Mouse (Mus musculus) ZHBTc4 (cell line): ENCODE measurements around the gene Ccdc113.

Experiments used
- DNase-seq: peaks from one replicate; pipeline ENCODE4 v3.0.0-alpha.2; 2011; ENCODE audit warnings: low read depth, low spot score

Gene Ccdc113

GRCm38 (mm10) chr8:95533584-95534387 lies at the start of gene Ccdc113:
Ccdc113 (plus strand) TSS chr8:95534085.
- DNase-seq = peak; percentile 91

GRCm38 (mm10) chr8:95487800-95488697 lies 45.8 kb upstream of the Ccdc113 start:
- DNase-seq = no peak

- DNase-seq = peak; percentile 89
Observed at GRCm38 (mm10) chr8:95488698-95489332, 45.1 kb upstream of the Ccdc113 start.

- no peak for DNase-seq
Observed at GRCm38 (mm10) chr8:95490006-95490405, 43.9 kb upstream of the Ccdc113 start, which contains the start of gene Csnk2a2. Csnk2a2 (minus strand) TSS chr8:95490039.

- DNase-seq = no peak
Observed at GRCm38 (mm10) chr8:95492057-95492456, 41.8 kb upstream of the Ccdc113 start.

GRCm38 (mm10) chr8:95495444-95495843 lies 38.4 kb upstream of the Ccdc113 start:
- DNase-seq = peak; percentile 26

GRCm38 (mm10) chr8:95496420-95496819 lies 37.5 kb upstream of the Ccdc113 start:
- DNase-seq = no peak

- DNase-seq = no peak
Observed at GRCm38 (mm10) chr8:95497821-95498220, 36.1 kb upstream of the Ccdc113 start.

GRCm38 (mm10) chr8:95499266-95500064 lies 34.4 kb upstream of the Ccdc113 start:
- DNase-seq = no peak

- no peak for DNase-seq
Observed at GRCm38 (mm10) chr8:95500436-95500835, 33.4 kb upstream of the Ccdc113 start.

GRCm38 (mm10) chr8:95502431-95502830 lies 31.5 kb upstream of the Ccdc113 start:
- DNase-seq = no peak

- DNase-seq = peak; percentile 84
Observed at GRCm38 (mm10) chr8:95504835-95505234, 29.1 kb upstream of the Ccdc113 start.

GRCm38 (mm10) chr8:95505606-95506005 lies 28.3 kb upstream of the Ccdc113 start:
- no peak for DNase-seq

- DNase-seq = peak; percentile 80
Observed at GRCm38 (mm10) chr8:95506245-95506644, 27.6 kb upstream of the Ccdc113 start.

- DNase-seq = no peak
Observed at GRCm38 (mm10) chr8:95512257-95512656, 21.6 kb upstream of the Ccdc113 start.

- no peak for DNase-seq
Observed at GRCm38 (mm10) chr8:95513219-95513618, 20.7 kb upstream of the Ccdc113 start.

- DNase-seq = no peak
Observed at GRCm38 (mm10) chr8:95516928-95517327, 17.0 kb upstream of the Ccdc113 start.

GRCm38 (mm10) chr8:95523991-95524390 lies 9.9 kb upstream of the Ccdc113 start:
- DNase-seq = no peak

GRCm38 (mm10) chr8:95528194-95528593 lies 5.7 kb upstream of the Ccdc113 start:
- no peak for DNase-seq

GRCm38 (mm10) chr8:95528750-95529310 lies 5.1 kb upstream of the Ccdc113 start:
- peak; percentile 47 for DNase-seq

- peak; percentile 57 for DNase-seq
Observed at GRCm38 (mm10) chr8:95532206-95532605, 1.7 kb upstream of the Ccdc113 start.
